In the genomic region with DNA sequence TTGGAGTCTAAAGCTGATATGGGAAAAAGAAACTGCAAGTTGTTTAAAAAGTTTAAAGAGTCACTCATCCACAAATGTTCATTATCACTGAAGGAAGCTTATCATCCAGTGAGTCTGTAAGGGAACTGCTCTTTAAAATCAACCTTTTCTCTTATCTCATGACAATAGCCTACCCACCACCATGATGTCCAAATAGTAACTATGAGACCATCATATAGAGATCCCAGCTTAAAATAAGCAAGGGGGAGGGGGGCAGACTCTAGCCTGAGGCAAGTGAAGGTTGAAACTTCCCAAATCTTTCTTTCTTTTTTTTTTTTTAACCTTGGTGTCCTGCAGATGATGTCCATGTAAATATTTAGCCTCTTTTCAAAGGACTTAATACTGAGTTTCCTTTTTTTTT, we compare ENCODE assay signal across 12 mouse cellular contexts.
A peak's percentile ranks its signal among the peaks of the same experiment; 100 is the strongest.
DNase-seq lines count a peak whose midpoint lies in the region; ATAC-seq and TF ChIP-seq lines count a peak whose summit lies in the region.
"Had no signal": no experiment of that assay in that cellular context is flagged by ENCODE, and none has a peak within 500 bp of the region (broad histone marks: within the 10 kb centered on the region; RNA-seq: fewer than 3 reads in every experiment).

No protein-coding gene starts in this region.

- no peak for TF ChIP-seq EP300 in heart, postnatal 0 days (IDR thresholded peaks at IDR 0.05; ENCODE audit: low read depth)

- H3K27ac ChIP-seq in heart, postnatal 0 days (ENCODE audit: low read depth): peak overlapping the region; percentile 57; the same call in 1 of the 2 replicates
- H3K27ac ChIP-seq in neural tube, embryonic 11.5 days (ENCODE audit: low read depth, low read length): peak overlapping the region; percentile 79
- H3K27ac ChIP-seq in intestine, postnatal 0 days (ENCODE audit: low read depth, low read length): no peak overlapping the region
- H3K27ac ChIP-seq: forebrain, embryonic 13.5 days had no signal

- peak overlapping the region; percentile 18 for H3K4me2 ChIP-seq in heart, postnatal 0 days (ENCODE audit: low read depth, low read length)
- peak overlapping the region; percentile 32 for H3K4me2 ChIP-seq in neural tube, embryonic 11.5 days (ENCODE audit: low read depth)
- H3K4me2 ChIP-seq in intestine, postnatal 0 days (replicated peaks; ENCODE audit: low read depth): peak overlapping the region; percentile 39
- H3K4me2 ChIP-seq: forebrain, embryonic 13.5 days had no signal

- DNase-seq in heart, postnatal 0 days (ENCODE audit: low spot score): no peak
- no peak for DNase-seq in heart, postnatal 25 days (ENCODE audit: low spot score)
- no peak for DNase-seq in neural tube, embryonic 11.5 days (ENCODE audit: low spot score)
- no peak for DNase-seq in neural tube, embryonic 10.5 days (ENCODE audit: extremely low spot score, low spot score)
- DNase-seq in layer of hippocampus, postnatal 14 days (ENCODE audit: low spot score in 2 of 2): no peak
- DNase-seq in cerebellum, adult 9-10 months: no peak
- DNase-seq: gastrocnemius, postnatal 36 days; kidney, postnatal 36 days; right cerebral cortex, postnatal 25 days had no signal

- ATAC-seq in heart, postnatal 0 days (ENCODE audit: insufficient read depth, low read depth): no peak
- ATAC-seq in neural tube, embryonic 11.5 days (ENCODE audit: insufficient read depth, low FRiP score, low TSS enrichment): no peak
- ATAC-seq in intestine, postnatal 0 days: no peak
- ATAC-seq: forebrain, embryonic 13.5 days had no signal

- no peak overlapping the region for H3K9ac ChIP-seq in heart, postnatal 0 days (replicated peaks; ENCODE audit: low read depth, low read length)
- peak overlapping the region; percentile 50 for H3K9ac ChIP-seq in neural tube, embryonic 11.5 days (ENCODE audit: low read length)
- H3K9ac ChIP-seq in intestine, postnatal 0 days (ENCODE audit: low read depth, low read length): 0 out of 2 replicates have a peak overlapping the region, but pooled peaks have one; percentile 8
- H3K9ac ChIP-seq: forebrain, embryonic 13.5 days had no signal

- H3K4me1 ChIP-seq in heart, postnatal 0 days (ENCODE audit: control insufficient read depth, insufficient read depth): peaks cover 9% of the 10 kb centered on the region
- H3K4me1 ChIP-seq in neural tube, embryonic 11.5 days (ENCODE audit: control insufficient read depth, insufficient read depth, low read length): no peaks in the 10 kb centered on the region
- H3K4me1 ChIP-seq in intestine, postnatal 0 days (replicated peaks; ENCODE audit: control insufficient read depth, insufficient read depth, low read length): no peaks in the 10 kb centered on the region
- H3K4me1 ChIP-seq: forebrain, embryonic 13.5 days had no signal

- no peaks in the 10 kb centered on the region for H3K9me3 ChIP-seq in heart, postnatal 0 days (replicated peaks; ENCODE audit: control insufficient read depth, low read length)
- H3K9me3 ChIP-seq in neural tube, embryonic 11.5 days (ENCODE audit: control insufficient read depth, low read length): no peaks in the 10 kb centered on the region
- H3K9me3 ChIP-seq in intestine, postnatal 0 days (ENCODE audit: control insufficient read depth): no peaks in the 10 kb centered on the region
- H3K9me3 ChIP-seq: forebrain, embryonic 13.5 days; megakaryocyte, embryonic 14.5 days had no signal

- intact Hi-C loops in heart, postnatal 25 days (cut with DNase I): no loop called here

- no peaks in the 10 kb centered on the region for H3K36me3 ChIP-seq in heart, postnatal 0 days (replicated peaks; ENCODE audit: control insufficient read depth, insufficient read depth, low read length)
- H3K36me3 ChIP-seq in neural tube, embryonic 11.5 days (ENCODE audit: control insufficient read depth, insufficient read depth, low read length): no peaks in the 10 kb centered on the region
- H3K36me3 ChIP-seq in intestine, postnatal 0 days (ENCODE audit: control insufficient read depth, insufficient read depth): no peaks in the 10 kb centered on the region

- H3K27me3 ChIP-seq in heart, postnatal 0 days (ENCODE audit: control insufficient read depth, insufficient read depth, low read length): no peaks in the 10 kb centered on the region
- no peaks in the 10 kb centered on the region for H3K27me3 ChIP-seq in neural tube, embryonic 11.5 days (ENCODE audit: control insufficient read depth, insufficient read depth, low read length)
- H3K27me3 ChIP-seq in intestine, postnatal 0 days (replicated peaks; ENCODE audit: control insufficient read depth, insufficient read depth, low read length): no peaks in the 10 kb centered on the region
- H3K27me3 ChIP-seq: forebrain, embryonic 13.5 days; megakaryocyte, embryonic 14.5 days had no signal

- peak overlapping the region; percentile 40; the same call in 1 of the 2 replicates for H3K4me3 ChIP-seq in heart, postnatal 0 days (ENCODE audit: low read depth, low read length)
- H3K4me3 ChIP-seq in neural tube, embryonic 11.5 days (ENCODE audit: low read depth, low read length): peak overlapping the region; percentile 38
- no peak overlapping the region for H3K4me3 ChIP-seq in intestine, postnatal 0 days (ENCODE audit: low read depth, low read length)
- H3K4me3 ChIP-seq: forebrain, embryonic 13.5 days; megakaryocyte, embryonic 14.5 days had no signal

- no peak for TF ChIP-seq CTCF in heart, postnatal 0 days (IDR thresholded peaks at IDR 0.05; ENCODE audit: low read depth)
- TF ChIP-seq CTCF in intestine, postnatal 0 days (IDR thresholded peaks at IDR 0.05; ENCODE audit: low read depth): no peak
